Mouse (Mus musculus) left cerebral cortex, adult 8-10 months (tissue): ENCODE measurements at regions not wholly inside any gene's neighbourhood (a gene's known extent, or its start where the extent isn't known, plus 50 kb on each side); places are given as distances from the start of the nearest gene placed in this dataset.

Experiments used
- DNase-seq, 2 experiments: peaks; one replicate each; pipeline ENCODE4 v3.0.0; 2022; ENCODE audit warnings: low spot score in 2 of 2

DNA sequence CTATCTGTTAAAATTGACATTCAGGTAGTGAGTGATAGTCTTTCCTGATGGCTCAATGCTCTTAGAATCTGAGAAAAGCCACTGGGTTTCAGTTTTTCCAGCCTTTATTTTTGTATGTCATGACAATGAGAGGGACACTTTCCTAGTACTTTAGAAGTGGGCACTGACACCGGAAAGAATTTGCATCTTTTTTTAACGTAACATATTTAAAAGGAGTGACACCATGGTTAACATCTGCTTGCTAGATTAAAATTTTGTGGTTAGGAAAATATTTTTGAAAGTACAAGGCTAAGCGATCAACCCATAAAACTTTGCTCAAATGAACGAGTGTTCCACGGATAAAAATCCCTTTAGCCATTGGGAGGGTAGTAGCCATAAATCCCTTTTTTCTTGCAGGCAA is 174.7 kb downstream of the 1700129C05Rik start:
- DNase-seq: no peak

GRCm38 (mm10) chr14:58967163-58967562 is 175.5 kb downstream of the 1700129C05Rik start:
- no peak for DNase-seq

DNA sequence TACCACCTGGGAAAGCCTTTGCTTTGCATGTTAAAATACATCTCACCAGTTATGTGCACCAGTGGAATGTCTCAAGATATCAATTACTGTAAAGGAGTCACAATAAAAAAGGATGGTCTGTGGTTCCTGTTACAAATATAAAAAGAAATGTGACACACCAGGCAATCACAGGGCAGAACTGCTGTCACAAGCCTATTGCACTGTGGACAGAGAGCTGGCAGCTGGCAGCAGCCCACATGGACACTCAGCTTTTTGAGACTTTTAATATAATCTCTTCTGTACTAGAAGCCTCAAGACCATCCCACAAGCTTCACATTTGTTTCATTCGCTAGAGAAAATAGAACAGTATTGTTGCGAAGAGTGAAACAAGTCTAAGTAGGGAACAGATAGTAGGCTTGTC is 197.7 kb downstream of the 1700129C05Rik start:
- no peak for DNase-seq

DNA sequence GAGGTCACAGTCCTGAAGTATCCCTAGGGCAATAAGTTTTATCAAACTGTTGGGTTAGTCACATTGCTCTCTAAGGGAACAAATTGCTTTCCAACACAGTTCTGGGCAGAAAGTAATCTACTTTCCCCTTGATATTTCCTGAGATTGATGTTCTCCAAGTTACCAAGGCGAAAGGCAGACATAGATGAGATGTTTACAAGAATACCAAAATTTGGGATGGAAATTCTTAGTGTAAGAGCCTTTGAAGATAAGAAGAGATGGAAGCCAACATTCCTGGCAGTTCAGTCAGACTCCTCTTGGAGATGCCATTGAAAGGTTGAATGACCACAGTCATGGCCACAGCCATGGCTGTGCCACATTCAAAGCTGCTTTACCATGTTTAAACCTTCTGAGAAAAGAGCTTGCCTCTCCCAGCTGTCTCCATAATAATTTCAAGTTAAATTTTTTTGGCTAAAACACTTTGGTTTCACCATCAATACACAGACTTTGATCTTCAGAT is 199.4 kb downstream of the 1700129C05Rik start:
- DNase-seq: no peak

- DNase-seq: no peak
Observed at GRCm38 (mm10) chr14:58939086-58939485, 203.6 kb downstream of the 1700129C05Rik start.

GRCm38 (mm10) chr14:58938601-58938970 is 204.1 kb downstream of the 1700129C05Rik start:
- DNase-seq: no peak

DNA sequence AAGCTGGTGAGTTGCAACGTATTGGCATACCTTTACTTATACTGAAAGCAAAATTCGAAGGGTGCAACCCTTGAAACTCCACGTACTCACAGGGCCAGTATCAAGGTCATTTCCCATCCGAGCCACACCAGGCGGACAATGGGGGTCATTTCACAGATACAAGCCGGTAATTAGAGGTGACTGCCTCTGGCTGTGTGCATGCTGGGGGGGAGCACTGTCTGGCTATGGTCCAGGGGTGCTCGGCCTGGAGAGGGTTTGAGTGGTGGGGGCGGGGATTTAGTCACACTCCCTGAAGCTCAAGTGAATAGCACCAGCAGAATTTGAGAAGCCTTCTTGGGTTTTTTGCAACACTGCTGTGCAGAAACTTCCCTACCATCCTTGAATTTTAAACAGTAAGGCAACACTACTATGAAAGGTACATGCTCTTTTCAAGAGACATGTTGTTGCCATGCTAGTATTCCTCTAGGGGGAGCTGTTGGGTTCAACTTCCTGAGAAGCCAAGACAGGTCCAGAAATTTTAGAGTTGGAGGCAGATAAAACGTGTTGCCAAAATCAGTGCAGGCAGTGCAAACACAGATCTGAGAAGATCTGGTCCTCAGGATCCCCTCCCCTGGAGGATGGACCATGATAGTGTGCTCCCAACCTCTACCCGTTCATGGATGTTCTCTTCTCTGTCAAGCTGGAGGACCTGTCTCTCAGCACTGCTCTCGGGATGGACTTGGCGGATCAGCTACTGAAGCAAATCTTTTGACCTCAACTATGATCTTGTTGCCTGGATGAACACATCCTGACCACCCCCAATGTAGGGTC is 204.7 kb downstream of the 1700129C05Rik start:
- no peak for DNase-seq

DNA sequence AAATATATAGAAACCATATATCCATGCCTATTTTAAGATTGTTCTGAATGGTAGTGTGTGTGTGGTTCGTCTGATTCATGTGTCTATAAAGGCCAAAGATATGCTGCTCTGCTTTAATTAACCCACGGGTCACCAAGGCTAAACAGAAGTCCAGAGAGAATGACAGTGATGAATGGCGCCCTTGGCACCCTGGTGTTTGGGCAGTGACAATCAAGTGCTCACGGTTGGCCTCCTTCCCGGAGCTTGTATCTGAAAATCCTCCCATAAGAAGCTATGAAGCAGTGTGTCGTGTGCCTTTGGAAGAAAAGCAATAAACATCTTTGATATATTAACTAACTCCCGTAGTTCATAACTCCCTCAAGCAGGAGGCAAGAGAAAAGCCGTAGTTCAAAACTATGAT is 205.4 kb downstream of the 1700129C05Rik start:
- DNase-seq: no peak

DNA sequence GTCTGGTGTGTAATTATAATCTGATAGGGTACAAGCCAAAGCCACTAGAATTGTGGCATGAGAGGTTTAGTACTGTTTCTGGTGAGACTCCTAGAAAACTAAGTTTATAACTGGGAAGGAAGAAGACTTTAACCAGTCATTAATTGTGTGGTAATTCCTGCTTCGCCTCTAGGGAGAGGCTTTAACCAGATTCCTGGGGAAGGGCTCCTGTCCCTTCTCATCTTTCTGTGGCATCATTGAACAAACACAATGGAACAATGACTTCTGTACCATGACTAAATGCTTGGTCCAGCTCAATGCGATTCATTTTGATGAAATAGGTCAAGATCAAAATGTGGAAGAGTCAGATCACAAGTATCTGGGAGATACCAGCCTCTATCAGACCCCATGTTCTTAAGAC is 206.6 kb downstream of the 1700129C05Rik start:
- no peak for DNase-seq

DNA sequence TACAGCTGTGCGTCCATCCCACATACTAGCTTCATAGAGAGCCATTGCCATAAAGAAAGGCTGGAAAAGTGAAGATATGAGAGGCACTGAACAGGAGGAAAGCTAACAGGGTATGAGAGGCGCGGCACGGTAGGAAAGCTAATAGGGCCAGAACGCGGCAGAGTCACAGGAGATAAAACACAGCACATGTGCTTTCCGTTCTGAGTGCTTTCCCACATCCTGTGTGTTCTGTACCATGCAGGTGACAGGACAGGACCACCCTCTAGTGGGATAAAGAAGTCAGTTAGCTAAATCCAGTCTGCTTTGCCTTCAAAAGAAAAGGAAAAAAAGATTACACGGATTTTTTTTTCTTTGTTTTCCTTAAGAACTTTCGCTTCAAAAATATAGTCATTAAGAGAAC is 224.8 kb downstream of the 1700129C05Rik start:
- DNase-seq: no peak

GRCm38 (mm10) chr14:58917228-58917627 is 225.5 kb downstream of the 1700129C05Rik start:
- DNase-seq: no peak

- DNase-seq: no peak
Observed at GRCm38 (mm10) chr14:58914937-58915336, 227.8 kb downstream of the 1700129C05Rik start.

DNA sequence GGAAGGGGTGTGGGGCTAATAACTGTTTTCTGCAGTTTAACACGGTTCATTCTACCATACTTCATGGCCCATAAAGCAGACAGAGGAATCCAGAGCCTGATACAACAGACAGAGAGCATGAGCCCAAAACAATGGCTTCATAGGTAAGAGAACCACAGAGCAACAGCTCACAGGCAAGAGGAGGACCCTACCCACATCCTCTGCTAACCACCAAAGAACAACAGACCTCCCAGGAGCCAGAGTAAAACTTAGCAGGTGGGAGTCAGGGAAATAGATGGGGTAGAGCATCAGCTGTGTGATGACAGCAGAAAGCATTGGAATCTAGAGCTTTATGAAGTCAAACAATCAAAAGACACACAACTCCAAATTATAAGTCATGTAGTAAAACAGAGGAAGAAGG is 231.8 kb downstream of the 1700129C05Rik start:
- DNase-seq: no peak

DNA sequence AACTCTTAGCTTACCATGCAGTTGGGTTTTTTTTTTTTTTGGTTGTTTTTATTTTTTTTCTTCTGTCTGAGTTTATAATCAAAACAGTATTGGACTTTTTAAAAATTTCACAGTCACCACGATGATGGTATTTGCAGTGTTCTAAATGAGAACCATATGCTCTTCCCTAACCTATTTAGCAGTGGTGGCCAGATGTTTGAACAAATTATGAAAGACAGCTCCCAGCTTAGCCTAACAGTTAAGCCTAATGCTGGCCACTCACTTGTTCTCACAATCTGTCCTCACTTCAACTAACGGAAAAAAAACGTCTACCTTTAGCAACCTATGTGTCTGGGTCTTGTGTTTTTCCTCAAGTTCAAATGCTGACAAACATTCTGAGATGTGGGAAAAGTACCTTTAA is 234.8 kb downstream of the 1700129C05Rik start:
- no peak for DNase-seq

- DNase-seq: no peak
Observed at GRCm38 (mm10) chr14:58907359-58907758, 235.3 kb downstream of the 1700129C05Rik start.

GRCm38 (mm10) chr14:58906631-58907030 is 236.1 kb downstream of the 1700129C05Rik start:
- no peak for DNase-seq

- DNase-seq: no peak
Observed at GRCm38 (mm10) chr14:58868176-58868949, 274.3 kb downstream of the 1700129C05Rik start.

DNA sequence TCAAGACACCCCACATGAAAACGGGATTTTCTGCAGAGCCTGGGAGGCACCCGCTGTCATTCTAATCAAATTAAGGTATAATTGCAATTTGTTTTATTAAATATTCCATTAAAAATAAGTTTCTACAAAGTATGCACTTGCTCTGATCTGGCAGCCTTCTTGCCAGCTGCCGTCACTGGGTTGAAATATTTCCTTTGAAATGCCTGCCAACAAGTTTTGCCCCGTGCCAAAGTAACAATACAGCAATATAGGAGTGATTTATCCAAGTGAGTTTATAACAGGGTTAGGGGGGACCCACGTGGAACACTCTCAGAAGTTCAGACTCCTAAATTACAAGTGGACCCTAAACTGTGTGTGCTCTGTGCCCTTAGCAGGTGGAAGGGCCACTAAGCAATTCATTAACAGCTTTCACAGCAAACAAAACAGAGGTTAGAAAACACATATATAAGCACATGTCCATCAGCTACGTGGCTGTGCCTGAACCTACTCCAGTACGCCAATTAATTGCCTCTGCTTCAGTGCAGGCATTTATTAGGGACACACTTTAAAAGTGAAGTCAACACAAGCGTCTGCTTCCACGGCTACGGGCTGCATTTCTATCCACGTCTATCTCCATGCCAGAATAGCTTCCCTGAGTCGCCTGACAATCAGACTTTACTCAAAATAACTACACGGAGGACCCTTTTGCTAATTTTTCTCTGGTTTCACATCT is 275.1 kb downstream of the 1700129C05Rik start:
- no peak for DNase-seq

- DNase-seq: no peak
Observed at GRCm38 (mm10) chr14:58854871-58855270, 287.8 kb downstream of the 1700129C05Rik start.

DNA sequence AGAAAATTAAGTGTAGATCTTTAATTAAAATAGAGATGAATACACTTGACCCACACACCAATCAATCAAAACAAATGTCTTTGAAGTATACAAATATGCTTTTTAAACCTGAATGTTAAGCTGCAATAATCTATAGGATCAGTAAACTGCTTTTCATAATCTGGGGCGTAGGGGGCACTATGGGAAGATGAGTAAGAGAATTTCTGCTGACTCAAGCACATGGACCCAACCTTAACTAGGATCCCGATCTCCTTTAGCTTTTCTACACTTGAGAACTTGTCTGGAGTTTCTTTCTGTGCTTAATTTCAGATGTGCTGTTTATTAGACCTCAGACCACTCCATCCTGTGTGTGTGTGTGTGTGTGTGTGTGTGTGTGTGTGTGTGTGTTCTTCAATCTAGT is 298.1 kb downstream of the 1700129C05Rik start:
- no peak for DNase-seq

GRCm38 (mm10) chr14:58842196-58842886 is 300.4 kb downstream of the 1700129C05Rik start:
- no peak for DNase-seq
